Mouse (Mus musculus) thymus, adult 2 months (tissue): ENCODE results near the gene Pcsk6.

Experiments used
- CTCF ChIP-seq: fragments of 200-500 bp; IDR thresholded peaks from 2 replicates; pipeline ENCODE4 v1.5.1; 2012; ENCODE audit warnings: mild to moderate bottlenecking, control low read depth, low read length, moderate library complexity, borderline replicate concordance; ENCODE audit not compliant: control insufficient read depth, poor library complexity, insufficient read depth; ENCODE audit errors: extremely low read depth
- POLR2A ChIP-seq: fragments of 200-500 bp; IDR thresholded peaks from 2 replicates; pipeline ENCODE4 v1.6.1; 2012; ENCODE audit warnings: mild to moderate bottlenecking, low read length, control low read depth, moderate library complexity; ENCODE audit not compliant: control insufficient read depth, poor library complexity, insufficient read depth; ENCODE audit errors: extremely low read depth

GRCm38 (mm10) chr7:65862473-65863176 is 1.1 kb downstream of the Pcsk6 start:
- TF ChIP-seq CTCF (no peak), POLR2A (no peak)
